Mouse (Mus musculus): ENCODE measurements at regions not wholly inside any gene's neighbourhood (a gene's known extent, or its start where the extent isn't known, plus 50 kb on each side); places are given as distances from the start of the nearest gene placed in this dataset.

DNA sequence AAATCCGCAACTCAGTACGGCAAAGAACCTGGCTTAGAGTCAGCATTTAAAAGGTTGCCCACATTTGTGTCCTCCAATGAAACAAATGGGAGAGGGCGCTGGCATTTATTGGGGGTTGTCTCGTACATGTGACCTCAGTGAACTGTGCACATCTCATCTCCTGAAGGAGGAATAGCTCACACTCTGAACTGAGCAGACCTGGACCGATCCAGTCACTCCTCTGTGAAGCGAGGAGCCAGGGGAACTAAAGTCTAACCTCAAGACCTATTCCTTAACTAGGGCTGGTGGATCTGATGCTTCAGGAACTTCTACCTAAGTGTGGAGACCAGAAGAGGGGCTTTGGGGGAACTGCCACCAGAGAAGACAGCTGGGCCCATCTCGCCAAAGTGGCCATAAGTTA lies 300.1 kb downstream of the Nr2f2 start:
- Histone ChIP-seq H3K27ac (ENCODE audit: control insufficient read depth, insufficient read depth, low read depth, low read length) (no peak overlapping the region), H3K4me3 (ENCODE audit: control insufficient read depth, low read depth, low read length) (no peak overlapping the region), H3K36me3 (ENCODE audit: control insufficient read depth, insufficient read depth, low read length) (no peaks in the 10 kb centered on the region), H3K4me1 (ENCODE audit: control insufficient read depth, insufficient read depth, low read length) (no peaks in the 10 kb centered on the region; the same call in none of the 2 replicates), H3K27me3 (ENCODE audit: control insufficient read depth, insufficient read depth, low read length) (no peaks in the 10 kb centered on the region)
- TF ChIP-seq CTCF (IDR thresholded peaks at IDR 0.05; ENCODE audit: control insufficient read depth, insufficient read depth, insufficient replicate concordance, low read depth, low read length) (no peak), POLR2A (IDR thresholded peaks at IDR 0.05; ENCODE audit: control insufficient read depth, low read depth, low read length) (no peak)

DNA sequence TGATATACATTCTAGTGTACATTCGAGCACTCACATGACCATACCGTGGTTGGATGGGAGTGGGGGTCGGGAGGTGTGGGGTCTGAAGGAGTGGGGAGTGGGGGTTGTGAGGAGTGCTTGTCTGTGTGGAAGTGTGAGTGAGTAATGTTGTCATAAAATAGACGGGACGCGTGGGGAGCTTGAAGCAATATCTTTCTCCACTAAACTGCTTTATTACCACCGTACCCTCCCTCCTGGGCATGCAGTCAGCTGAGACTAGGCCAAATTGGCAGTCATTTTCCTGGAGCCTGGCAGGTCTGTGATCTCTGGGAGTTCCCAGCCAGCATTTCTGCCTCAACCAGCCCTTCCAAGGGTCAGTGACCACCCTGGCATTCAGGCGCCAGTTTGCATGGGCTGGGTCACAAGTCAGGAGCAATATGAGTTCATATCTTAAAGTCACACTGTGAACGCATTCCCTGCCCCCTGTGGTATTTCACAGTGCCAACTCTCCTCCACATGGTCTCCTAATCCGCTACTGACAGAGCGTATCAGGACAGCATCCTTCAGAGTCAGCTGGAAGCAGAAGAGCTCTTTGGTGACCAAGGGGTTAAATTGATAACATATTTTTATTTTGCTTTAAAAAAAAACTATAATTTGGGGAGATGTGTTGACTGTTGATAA lies 300.9 kb downstream of the Nr2f2 start:
- no peaks in the 10 kb centered on the region for H3K36me3 ChIP-seq (ENCODE audit: control insufficient read depth, insufficient read depth, low read length)
- no peaks in the 10 kb centered on the region for H3K27me3 ChIP-seq (ENCODE audit: control insufficient read depth, insufficient read depth, low read length)
- no peak overlapping the region for H3K4me3 ChIP-seq (ENCODE audit: control insufficient read depth, low read depth, low read length)
- H3K27ac ChIP-seq (ENCODE audit: control insufficient read depth, insufficient read depth, low read depth, low read length): no peak overlapping the region
- H3K4me1 ChIP-seq (ENCODE audit: control insufficient read depth, insufficient read depth, low read length): no peaks in the 10 kb centered on the region; the same call in none of the 2 replicates
- no peak for TF ChIP-seq POLR2A (IDR thresholded peaks at IDR 0.05; ENCODE audit: control insufficient read depth, low read depth, low read length)
- no peak for TF ChIP-seq CTCF (IDR thresholded peaks at IDR 0.05; ENCODE audit: control insufficient read depth, insufficient read depth, insufficient replicate concordance, low read depth, low read length)

DNA sequence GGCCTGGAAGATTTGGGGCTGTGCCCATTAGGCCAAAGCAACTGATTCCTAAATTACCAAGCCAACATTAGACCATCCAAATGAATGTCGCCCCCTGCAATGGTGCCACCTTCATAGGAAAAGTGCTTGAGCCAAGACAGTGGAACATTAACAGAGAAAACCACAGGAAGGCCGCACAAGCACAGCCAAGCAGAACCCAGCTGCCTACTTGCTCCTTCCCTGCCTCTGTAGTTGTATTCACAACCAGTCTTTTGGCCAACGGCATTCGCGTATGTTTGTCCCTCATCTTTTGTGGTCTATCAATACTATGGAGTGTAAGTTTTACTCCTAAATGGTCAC lies 319.2 kb downstream of the Nr2f2 start:
- Histone ChIP-seq H3K4me1 (ENCODE audit: control insufficient read depth, insufficient read depth, low read length) (no peaks in the 10 kb centered on the region; the same call in 1 of the 2 replicates), H3K36me3 (ENCODE audit: control insufficient read depth, insufficient read depth, low read length) (no peaks in the 10 kb centered on the region), H3K27me3 (ENCODE audit: control insufficient read depth, insufficient read depth, low read length) (no peaks in the 10 kb centered on the region), H3K27ac (ENCODE audit: control insufficient read depth, insufficient read depth, low read depth, low read length) (no peak overlapping the region), H3K4me3 (ENCODE audit: control insufficient read depth, low read depth, low read length) (no peak overlapping the region)
- TF ChIP-seq POLR2A (IDR thresholded peaks at IDR 0.05; ENCODE audit: control insufficient read depth, low read depth, low read length) (no peak), CTCF (IDR thresholded peaks at IDR 0.05; ENCODE audit: control insufficient read depth, insufficient read depth, insufficient replicate concordance, low read depth, low read length) (no peak)

DNA sequence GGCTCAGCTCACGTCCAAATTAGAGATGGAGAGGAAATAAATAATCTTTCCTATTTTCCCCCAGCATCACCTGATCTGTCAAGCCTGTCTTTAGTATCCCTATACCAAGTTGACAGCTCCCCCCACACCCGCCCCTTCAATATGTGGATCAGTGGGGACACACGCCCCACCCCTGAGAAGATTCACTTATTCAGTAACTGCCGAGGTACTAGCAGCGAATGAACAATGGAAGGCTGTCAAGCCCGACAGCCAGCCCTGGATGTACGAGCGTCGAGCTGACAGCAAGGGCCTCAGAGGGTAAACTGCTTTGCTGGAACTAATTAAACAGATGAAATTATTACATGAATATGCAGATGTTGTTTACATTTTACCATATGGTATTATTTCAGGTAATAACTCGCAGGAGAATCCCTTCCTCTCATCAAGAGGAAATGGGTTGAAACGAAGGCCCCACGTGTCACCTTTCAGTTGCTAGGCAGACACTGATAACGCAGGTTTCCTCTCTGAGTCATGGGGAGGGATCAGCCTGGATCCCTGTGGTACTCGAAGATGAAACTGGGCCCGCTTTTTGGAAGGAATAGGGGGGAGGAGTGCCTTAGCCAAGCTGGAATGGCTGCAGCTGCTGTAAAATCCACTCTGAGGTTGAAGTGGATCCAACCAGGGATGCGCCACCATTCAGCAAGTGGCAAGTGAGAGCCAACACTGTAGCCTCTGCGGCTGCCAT lies 319.7 kb downstream of the Nr2f2 start:
- Histone ChIP-seq H3K4me3 (ENCODE audit: control insufficient read depth, low read depth, low read length) (no peak overlapping the region), H3K4me1 (ENCODE audit: control insufficient read depth, insufficient read depth, low read length) (no peaks in the 10 kb centered on the region; the same call in 1 of the 2 replicates), H3K27ac (ENCODE audit: control insufficient read depth, insufficient read depth, low read depth, low read length) (no peak overlapping the region), H3K36me3 (ENCODE audit: control insufficient read depth, insufficient read depth, low read length) (no peaks in the 10 kb centered on the region), H3K27me3 (ENCODE audit: control insufficient read depth, insufficient read depth, low read length) (no peaks in the 10 kb centered on the region)
- TF ChIP-seq CTCF (IDR thresholded peaks at IDR 0.05; ENCODE audit: control insufficient read depth, insufficient read depth, insufficient replicate concordance, low read depth, low read length): no peak
- TF ChIP-seq POLR2A (IDR thresholded peaks at IDR 0.05; ENCODE audit: control insufficient read depth, low read depth, low read length): no peak

DNA sequence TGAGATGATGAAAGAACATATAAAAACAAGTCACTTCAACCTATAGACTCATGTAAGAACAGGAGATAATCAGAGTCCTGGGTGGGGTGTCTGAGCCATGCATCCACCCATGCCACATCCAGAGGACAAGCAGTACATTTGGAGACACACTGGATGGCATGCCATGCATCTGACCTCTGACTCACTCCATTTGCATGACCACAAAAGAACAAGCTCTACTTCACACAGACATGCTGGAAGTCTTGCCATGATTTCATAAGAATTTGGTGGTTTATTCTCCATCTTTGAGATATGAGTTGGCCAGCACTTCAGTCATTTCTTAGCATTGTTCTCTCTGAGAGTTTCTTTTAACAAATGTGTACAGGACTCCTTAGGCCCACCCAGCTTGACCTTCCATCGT lies 329.5 kb downstream of the Nr2f2 start:
- Histone ChIP-seq H3K4me3 (ENCODE audit: control insufficient read depth, low read depth, low read length) (no peak overlapping the region), H3K27ac (ENCODE audit: control insufficient read depth, insufficient read depth, low read depth, low read length) (no peak overlapping the region), H3K27me3 (ENCODE audit: control insufficient read depth, insufficient read depth, low read length) (no peaks in the 10 kb centered on the region), H3K36me3 (ENCODE audit: control insufficient read depth, insufficient read depth, low read length) (no peaks in the 10 kb centered on the region), H3K4me1 (ENCODE audit: control insufficient read depth, insufficient read depth, low read length) (no peaks in the 10 kb centered on the region)
- no peak for TF ChIP-seq CTCF (IDR thresholded peaks at IDR 0.05; ENCODE audit: control insufficient read depth, insufficient read depth, insufficient replicate concordance, low read depth, low read length)
- TF ChIP-seq POLR2A (IDR thresholded peaks at IDR 0.05; ENCODE audit: control insufficient read depth, low read depth, low read length): no peak

DNA sequence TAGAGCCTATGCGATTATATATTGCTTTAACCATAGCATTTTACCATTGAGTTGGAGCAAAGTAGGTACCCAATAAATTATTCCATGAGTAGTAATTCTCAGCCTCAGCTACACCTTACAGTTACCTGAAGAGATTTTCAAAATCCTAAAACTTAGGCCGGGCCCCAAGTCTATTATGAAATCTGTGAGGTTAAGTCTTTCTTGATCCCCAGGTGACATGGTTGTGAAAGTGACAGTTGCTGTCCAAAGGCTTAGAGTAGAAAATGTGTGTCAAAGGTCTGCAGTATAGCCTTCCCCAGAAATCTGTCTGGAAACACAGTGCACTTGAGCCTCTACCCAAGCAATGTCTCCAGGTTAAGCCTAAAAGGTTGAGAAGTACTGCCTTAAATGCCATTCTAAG lies 333.7 kb downstream of the Nr2f2 start:
- H3K4me3 ChIP-seq (ENCODE audit: control insufficient read depth, low read depth, low read length): no peak overlapping the region
- TF ChIP-seq POLR2A (IDR thresholded peaks at IDR 0.05; ENCODE audit: control insufficient read depth, low read depth, low read length) (no peak), CTCF (IDR thresholded peaks at IDR 0.05; ENCODE audit: control insufficient read depth, insufficient read depth, insufficient replicate concordance, low read depth, low read length) (no peak)
- H3K27ac ChIP-seq (ENCODE audit: control insufficient read depth, insufficient read depth, low read depth, low read length): no peak overlapping the region
- no peaks in the 10 kb centered on the region for H3K4me1 ChIP-seq (ENCODE audit: control insufficient read depth, insufficient read depth, low read length)
- H3K27me3 ChIP-seq (ENCODE audit: control insufficient read depth, insufficient read depth, low read length): no peaks in the 10 kb centered on the region
- no peaks in the 10 kb centered on the region for H3K36me3 ChIP-seq (ENCODE audit: control insufficient read depth, insufficient read depth, low read length)

DNA sequence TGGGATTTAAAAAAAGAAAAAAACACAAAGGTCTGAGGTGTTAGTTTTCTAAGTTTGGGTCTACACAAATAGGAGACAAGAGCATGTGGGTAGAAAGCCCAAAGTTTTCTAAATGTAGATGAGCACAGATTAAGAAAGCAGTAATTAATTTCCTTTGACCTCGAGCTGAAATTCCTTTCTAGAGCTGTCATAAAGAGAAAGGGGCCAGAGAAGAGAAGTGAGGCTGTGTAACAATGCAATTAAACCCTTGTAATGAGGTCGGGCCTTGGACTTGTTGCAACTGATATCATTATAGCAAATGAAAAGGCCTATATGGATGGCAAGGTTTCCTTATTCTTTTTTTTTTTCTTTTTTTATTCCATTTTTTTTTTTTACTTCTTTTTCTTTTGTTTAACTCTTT lies 337.2 kb downstream of the Nr2f2 start:
- H3K27me3 ChIP-seq (ENCODE audit: control insufficient read depth, insufficient read depth, low read length): no peaks in the 10 kb centered on the region
- H3K27ac ChIP-seq (ENCODE audit: control insufficient read depth, insufficient read depth, low read depth, low read length): no peak overlapping the region
- no peaks in the 10 kb centered on the region for H3K4me1 ChIP-seq (ENCODE audit: control insufficient read depth, insufficient read depth, low read length)
- H3K4me3 ChIP-seq (ENCODE audit: control insufficient read depth, low read depth, low read length): no peak overlapping the region
- no peaks in the 10 kb centered on the region for H3K36me3 ChIP-seq (ENCODE audit: control insufficient read depth, insufficient read depth, low read length)
- TF ChIP-seq POLR2A (IDR thresholded peaks at IDR 0.05; ENCODE audit: control insufficient read depth, low read depth, low read length): no peak
- no peak for TF ChIP-seq CTCF (IDR thresholded peaks at IDR 0.05; ENCODE audit: control insufficient read depth, insufficient read depth, insufficient replicate concordance, low read depth, low read length)
